Mouse (Mus musculus): ENCODE results near the gene Heatr5b. TPM values are rescaled to one million over a fixed set of nuclear protein-coding genes. Genes with fewer than 3 reads are reported as not detected.

Heatr5b gene
- 20.5 and 23.2 TPM in 2 replicates for polyA plus RNA-seq (2015; fragmentation: Nextera tagmentation; extraction: Ambion mirVana)

DNA sequence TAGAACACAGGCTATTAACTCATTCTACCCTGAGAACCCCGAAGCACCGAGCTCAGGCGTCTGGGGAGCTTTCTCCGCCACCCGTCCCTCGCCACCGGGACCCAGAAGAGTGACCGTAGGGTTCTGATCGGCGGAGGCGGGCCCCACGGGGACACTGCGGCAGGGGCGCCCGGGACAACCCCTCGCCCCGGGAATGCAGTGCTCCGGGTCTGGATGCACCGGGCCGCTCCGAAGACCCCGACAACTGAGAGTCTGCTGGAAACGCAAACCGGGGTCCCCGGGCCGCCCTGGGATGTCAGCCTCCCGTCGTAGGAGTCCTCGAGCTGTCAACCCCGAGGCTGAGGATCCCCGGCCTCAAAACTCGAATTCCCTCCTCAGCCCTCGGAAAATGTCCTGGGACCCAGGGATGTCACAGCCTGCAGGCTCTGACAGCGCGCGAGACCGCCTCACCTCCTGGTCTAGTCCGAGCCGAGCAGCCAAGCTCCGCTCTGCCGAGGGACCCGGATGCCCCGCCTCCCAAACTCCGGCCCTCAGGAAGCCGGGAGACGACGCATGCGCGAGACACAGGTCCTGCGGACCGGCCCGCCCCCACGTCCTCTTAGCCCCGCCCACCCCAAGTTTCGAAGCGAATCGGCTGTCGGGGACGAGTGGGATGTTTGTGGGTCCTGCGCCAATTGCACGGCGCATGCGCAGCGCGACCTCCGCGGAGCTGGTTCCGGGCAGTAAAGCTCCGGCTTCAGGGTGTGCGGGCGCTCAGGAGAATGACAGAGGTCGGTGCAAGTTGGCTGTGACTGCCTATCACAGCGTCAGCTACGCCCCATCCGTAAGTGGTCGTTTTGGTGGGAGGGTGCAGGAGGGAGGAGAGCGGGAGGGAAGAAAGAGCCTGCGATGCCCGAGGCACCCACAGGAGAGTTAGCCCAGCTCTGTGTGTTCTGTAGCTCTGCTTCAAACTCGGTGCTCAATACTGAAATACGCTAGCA is at the start of gene Heatr5b, which contains the start of gene Gpatch11:
Heatr5b (minus strand) TSS at position 509 of the 980 bp plus-strand sequence.
Gpatch11 (plus strand) TSS at position 712 of the 980 bp plus-strand sequence.
- peak within 1 kb of the TSS; percentile 89 for H3K4me3 ChIP-seq (ENCODE audit: low read depth, low read length)
- peak within 1 kb of the TSS; percentile 93 for H3K9ac ChIP-seq (ENCODE audit: low read depth, low read length)
- peak within 1 kb of the TSS; percentile 87 for H3K27ac ChIP-seq (ENCODE audit: low read length)
- no peaks in the 10 kb centered on the region for H3K9me3 ChIP-seq (replicated peaks; ENCODE audit: control insufficient read depth, low read length, poor library complexity, severe bottlenecking)
- H3K27me3 ChIP-seq (ENCODE audit: control insufficient read depth, insufficient read depth, low read depth, low read length), result no peaks in the 10 kb centered on the region
- H3K4me2 ChIP-seq (ENCODE audit: low read length), result peak within 1 kb of the TSS; percentile 94
- H3K36me3 ChIP-seq (ENCODE audit: control insufficient read depth, insufficient read depth, low read length), result peaks cover 12% of the 10 kb centered on the region
- ATAC-seq, result peak; percentile 99
- WGBS, result under 1% methylated on average over 81 of the region's 81 CpGs
- H3K4me1 ChIP-seq (ENCODE audit: control insufficient read depth, insufficient read depth, low read length), result peaks cover 21% of the 10 kb centered on the region

GRCm38 (mm10) chr17:78883291-78883690 is 48.1 kb upstream of the Heatr5b start:
- WGBS, result 94% methylated on average over 4 of the region's 4 CpGs

DNA sequence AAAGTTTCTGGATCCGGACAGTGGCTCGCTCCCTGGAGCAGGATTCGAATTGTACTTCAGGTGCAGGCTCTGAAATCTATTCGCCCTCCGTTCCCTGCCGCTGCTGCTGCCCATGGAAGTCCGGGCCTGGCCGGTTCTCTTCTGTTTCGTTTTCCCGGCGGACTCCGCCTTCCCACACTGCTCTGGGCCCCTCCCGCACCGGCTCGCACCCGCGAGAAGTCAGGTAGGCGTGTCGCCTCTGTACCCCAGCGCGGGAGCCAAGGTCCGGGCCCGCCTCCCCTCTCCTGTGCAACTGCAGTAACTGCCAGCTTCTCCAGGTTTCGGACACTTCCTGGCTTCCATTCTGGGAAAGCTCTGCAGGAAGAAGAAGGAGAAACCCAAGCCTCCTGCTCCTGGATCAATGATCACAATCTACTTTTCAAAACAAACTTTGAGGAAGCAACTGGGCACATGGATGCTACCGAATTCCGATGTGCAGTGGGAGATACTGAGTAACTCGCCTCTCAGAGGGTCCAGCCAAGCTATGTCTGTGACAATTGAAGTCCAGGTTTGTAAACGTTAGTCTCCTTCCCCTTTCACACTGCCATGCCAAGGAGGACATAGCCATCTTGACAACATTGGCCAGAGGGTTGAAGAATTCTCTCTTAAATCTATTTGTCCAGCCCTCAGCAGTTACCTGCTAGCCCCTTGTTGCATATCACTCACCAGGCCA is 47.4 kb upstream of the Heatr5b start, which contains the start of gene Eif2ak2:
Eif2ak2 (minus strand) TSS at position 173 of the 712 bp plus-strand sequence.
- H3K36me3 ChIP-seq (ENCODE audit: control insufficient read depth, insufficient read depth, low read length), result no peaks in the 10 kb centered on the region
- no peaks in the 10 kb centered on the region for H3K9me3 ChIP-seq (replicated peaks; ENCODE audit: control insufficient read depth, low read length, poor library complexity, severe bottlenecking)
- ATAC-seq, result peak; percentile 87
- no peaks in the 10 kb centered on the region for H3K27me3 ChIP-seq (ENCODE audit: control insufficient read depth, insufficient read depth, low read depth, low read length)
- WGBS, result 3% methylated on average over 28 of the region's 28 CpGs
- H3K9ac ChIP-seq (ENCODE audit: low read depth, low read length), result peak within 1 kb of the TSS; percentile 51
- H3K4me1 ChIP-seq (ENCODE audit: control insufficient read depth, insufficient read depth, low read length), result peaks cover 3% of the 10 kb centered on the region; the same call in 1 of the 2 replicates
- H3K27ac ChIP-seq (ENCODE audit: low read length), result no peak within 1 kb of the TSS
- H3K4me3 ChIP-seq (ENCODE audit: low read depth, low read length), result peak within 1 kb of the TSS; percentile 41
- peak within 1 kb of the TSS; percentile 81 for H3K4me2 ChIP-seq (ENCODE audit: low read length)

More at GRCm38 (mm10) chr17:78883291-78883690, 48.1 kb upstream of the Heatr5b start:
- H3K4me2 ChIP-seq (ENCODE audit: low read length), result no peak overlapping the region
- no peaks in the 10 kb centered on the region for H3K27me3 ChIP-seq (ENCODE audit: control insufficient read depth, insufficient read depth, low read depth, low read length)
- no peak overlapping the region for H3K4me3 ChIP-seq (ENCODE audit: low read depth, low read length)
- no peak overlapping the region for H3K9ac ChIP-seq (ENCODE audit: low read depth, low read length)
- no peak overlapping the region for H3K27ac ChIP-seq (ENCODE audit: low read length)
- H3K36me3 ChIP-seq (ENCODE audit: control insufficient read depth, insufficient read depth, low read length), result no peaks in the 10 kb centered on the region
- H3K4me1 ChIP-seq (ENCODE audit: control insufficient read depth, insufficient read depth, low read length), result peaks cover 3% of the 10 kb centered on the region; the same call in 1 of the 2 replicates
- no peaks in the 10 kb centered on the region for H3K9me3 ChIP-seq (replicated peaks; ENCODE audit: control insufficient read depth, low read length, poor library complexity, severe bottlenecking)
- ATAC-seq, result no peak

GRCm38 (mm10) chr17:78881878-78882304 is 46.7 kb upstream of the Heatr5b start:
- peak overlapping the region; percentile 81 for H3K4me2 ChIP-seq (ENCODE audit: low read length)
- H3K36me3 ChIP-seq (ENCODE audit: control insufficient read depth, insufficient read depth, low read length), result no peaks in the 10 kb centered on the region
- ATAC-seq, result peak; percentile 75
- 11% methylated on average over 5 of the region's 7 CpGs for WGBS
- peak overlapping the region; percentile 51 for H3K9ac ChIP-seq (ENCODE audit: low read depth, low read length)
- H3K4me1 ChIP-seq (ENCODE audit: control insufficient read depth, insufficient read depth, low read length), result peaks cover 3% of the 10 kb centered on the region; the same call in 1 of the 2 replicates
- no peaks in the 10 kb centered on the region for H3K27me3 ChIP-seq (ENCODE audit: control insufficient read depth, insufficient read depth, low read depth, low read length)
- H3K27ac ChIP-seq (ENCODE audit: low read length), result no peak overlapping the region
- peak overlapping the region; percentile 41 for H3K4me3 ChIP-seq (ENCODE audit: low read depth, low read length)
- H3K9me3 ChIP-seq (replicated peaks; ENCODE audit: control insufficient read depth, low read length, poor library complexity, severe bottlenecking), result no peaks in the 10 kb centered on the region

GRCm38 (mm10) chr17:78873886-78874285 is 38.7 kb upstream of the Heatr5b start:
- Histone ChIP-seq H3K36me3 (ENCODE audit: control insufficient read depth, insufficient read depth, low read length) (no peaks in the 10 kb centered on the region), H3K4me1 (ENCODE audit: control insufficient read depth, insufficient read depth, low read length) (no peaks in the 10 kb centered on the region), H3K9ac (ENCODE audit: low read depth, low read length) (no peak overlapping the region), H3K4me3 (ENCODE audit: low read depth, low read length) (no peak overlapping the region), H3K27me3 (ENCODE audit: control insufficient read depth, insufficient read depth, low read depth, low read length) (no peaks in the 10 kb centered on the region), H3K4me2 (ENCODE audit: low read length) (no peak overlapping the region), H3K9me3 (replicated peaks; ENCODE audit: control insufficient read depth, low read length, poor library complexity, severe bottlenecking) (no peaks in the 10 kb centered on the region), H3K27ac (ENCODE audit: low read length) (no peak overlapping the region)
- WGBS, result 85% methylated on average over 6 of the region's 6 CpGs
- ATAC-seq, result no peak

DNA sequence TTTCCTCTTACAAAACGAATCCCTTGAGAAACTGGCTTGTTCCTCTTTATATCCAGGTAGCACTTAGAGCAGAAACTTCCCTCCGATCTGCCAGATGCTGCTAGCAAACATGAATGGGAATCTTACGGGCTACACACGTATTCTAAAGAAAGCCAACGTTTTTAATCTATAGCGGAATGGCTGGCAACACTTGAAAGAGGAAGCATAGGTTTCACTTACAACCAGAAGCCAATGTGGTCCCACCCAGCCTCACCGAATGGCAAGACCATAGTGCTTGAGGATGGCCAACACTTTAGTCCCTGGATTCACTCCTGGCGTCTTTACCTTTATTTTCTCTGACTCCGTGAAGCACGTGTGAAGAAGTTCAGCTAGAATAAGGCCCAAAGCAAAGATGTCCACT is 21.1 kb upstream of the Heatr5b start:
- WGBS, result 88% methylated on average over 10 of the region's 10 CpGs

DNA sequence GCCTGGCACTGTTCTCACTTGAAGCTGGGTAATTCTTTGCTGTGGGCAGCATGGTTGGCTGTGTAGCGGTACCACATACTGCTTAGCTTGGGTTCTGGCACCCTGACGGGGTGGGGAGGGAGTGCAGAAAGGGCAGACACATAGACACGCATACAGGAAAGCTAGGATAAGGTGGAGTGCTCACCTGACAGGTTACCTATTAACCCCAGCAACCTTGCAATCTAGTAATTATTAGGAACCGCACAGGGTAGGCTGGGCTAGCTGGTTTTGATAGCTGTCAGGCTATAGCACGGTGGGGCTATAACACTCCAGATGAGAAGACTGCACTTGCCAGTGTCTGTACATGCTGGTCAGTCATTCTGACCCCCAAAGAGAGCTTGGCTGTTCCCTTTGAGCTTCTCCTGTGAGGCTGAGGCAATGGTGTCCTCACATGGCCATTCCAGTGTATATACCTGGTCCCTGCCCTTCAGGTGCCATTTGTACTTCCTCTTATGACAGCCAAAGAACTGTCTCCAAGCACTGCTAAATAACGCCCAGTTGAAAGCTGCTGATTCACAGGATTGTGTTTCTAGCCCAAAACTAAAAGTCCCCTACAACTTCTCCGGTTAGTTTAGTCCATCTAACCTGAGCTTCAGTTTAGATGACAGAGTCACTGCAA is 7.2 kb upstream of the Heatr5b start:
- WGBS, result 97% methylated on average over 7 of the region's 7 CpGs
- Histone ChIP-seq H3K4me3 (ENCODE audit: low read depth, low read length) (no peak overlapping the region), H3K4me1 (ENCODE audit: control insufficient read depth, insufficient read depth, low read length) (no peaks in the 10 kb centered on the region), H3K4me2 (ENCODE audit: low read length) (no peak overlapping the region), H3K27me3 (ENCODE audit: control insufficient read depth, insufficient read depth, low read depth, low read length) (no peaks in the 10 kb centered on the region), H3K9ac (ENCODE audit: low read depth, low read length) (no peak overlapping the region), H3K27ac (ENCODE audit: low read length) (no peak overlapping the region), H3K9me3 (replicated peaks; ENCODE audit: control insufficient read depth, low read length, poor library complexity, severe bottlenecking) (no peaks in the 10 kb centered on the region), H3K36me3 (ENCODE audit: control insufficient read depth, insufficient read depth, low read length) (peaks cover 43% of the 10 kb centered on the region)
- ATAC-seq, result no peak

More for the DNA sequence above, 21.1 kb upstream of the Heatr5b start:
- Histone ChIP-seq H3K27me3 (ENCODE audit: control insufficient read depth, insufficient read depth, low read depth, low read length) (no peaks in the 10 kb centered on the region), H3K4me1 (ENCODE audit: control insufficient read depth, insufficient read depth, low read length) (no peaks in the 10 kb centered on the region), H3K9me3 (replicated peaks; ENCODE audit: control insufficient read depth, low read length, poor library complexity, severe bottlenecking) (no peaks in the 10 kb centered on the region), H3K9ac (ENCODE audit: low read depth, low read length) (no peak overlapping the region), H3K27ac (ENCODE audit: low read length) (no peak overlapping the region), H3K36me3 (ENCODE audit: control insufficient read depth, insufficient read depth, low read length) (peaks cover 3% of the 10 kb centered on the region; the same call in 1 of the 2 replicates), H3K4me3 (ENCODE audit: low read depth, low read length) (no peak overlapping the region), H3K4me2 (ENCODE audit: low read length) (no peak overlapping the region)
- no peak for ATAC-seq

DNA sequence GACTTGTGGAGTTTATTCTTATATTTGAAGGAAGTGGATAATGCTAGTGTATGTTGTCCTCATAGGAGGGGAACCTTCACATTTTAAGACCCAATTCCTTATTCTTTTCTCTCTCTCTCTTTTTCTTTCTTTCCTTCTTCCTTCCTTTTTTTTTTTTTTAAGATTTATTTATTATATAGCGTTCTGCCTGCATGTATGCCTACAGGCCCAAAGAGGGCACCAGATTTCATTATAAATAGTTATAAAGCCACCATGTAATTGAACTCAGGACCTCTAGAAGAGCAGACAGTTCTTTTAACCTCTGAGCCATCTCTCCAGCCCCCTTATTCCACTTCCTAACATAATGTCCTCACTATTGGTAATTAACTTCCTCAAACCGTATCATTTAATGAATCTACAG is 892 bp upstream of the Heatr5b start:
- H3K36me3 ChIP-seq (ENCODE audit: control insufficient read depth, insufficient read depth, low read length), result peaks cover 9% of the 10 kb centered on the region
- H3K9ac ChIP-seq (ENCODE audit: low read depth, low read length), result peak overlapping the region; percentile 74
- H3K4me3 ChIP-seq (ENCODE audit: low read depth, low read length), result peak overlapping the region; percentile 89
- H3K27me3 ChIP-seq (ENCODE audit: control insufficient read depth, insufficient read depth, low read depth, low read length), result no peaks in the 10 kb centered on the region
- 26% methylated on average over 2 of the region's 2 CpGs for WGBS
- peaks cover 21% of the 10 kb centered on the region for H3K4me1 ChIP-seq (ENCODE audit: control insufficient read depth, insufficient read depth, low read length)
- H3K27ac ChIP-seq (ENCODE audit: low read length), result peak overlapping the region; percentile 87
- no peak for ATAC-seq
- H3K9me3 ChIP-seq (replicated peaks; ENCODE audit: control insufficient read depth, low read length, poor library complexity, severe bottlenecking), result no peaks in the 10 kb centered on the region
- peak overlapping the region; percentile 94 for H3K4me2 ChIP-seq (ENCODE audit: low read length)

Measured in midbrain, embryonic 16.5 days (tissue).